Mouse (Mus musculus): ENCODE results near the gene Rnf145.
"Not testable (repeated sequence)": the region's sequence is repeated elsewhere in the genome, so short reads cannot be mapped to it uniquely, and the experiment has no call there.

Gene Rnf145

DNA sequence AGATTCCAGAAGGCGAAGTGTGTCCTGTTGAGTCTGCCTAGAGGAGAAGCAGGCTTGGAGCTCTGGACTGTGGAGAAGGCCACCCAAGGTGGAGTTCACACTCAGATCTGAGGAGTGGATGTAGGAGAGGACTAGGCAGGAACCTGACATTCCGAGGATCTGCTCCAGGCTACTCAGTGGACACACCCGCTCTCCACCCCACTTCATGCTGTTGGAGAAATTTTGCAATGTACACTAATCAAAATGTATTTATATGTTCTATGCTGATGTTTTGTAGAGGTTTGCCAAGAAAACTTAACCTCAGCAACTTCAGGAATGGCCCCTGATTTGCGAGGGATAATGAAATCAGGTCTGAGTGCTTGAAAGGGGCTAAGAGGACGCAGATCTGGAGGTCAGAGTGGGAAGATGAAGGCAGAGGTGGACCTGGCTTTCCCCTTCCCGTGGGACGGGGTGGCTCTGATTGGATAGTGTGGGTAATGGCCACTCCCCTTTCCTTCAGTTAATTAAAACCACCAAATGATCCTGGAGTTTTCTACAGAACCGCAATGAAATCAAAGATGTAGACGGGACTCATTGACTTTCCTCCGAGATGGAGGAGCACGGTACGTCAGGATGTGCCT lies 45.6 kb downstream of the Rnf145 start:
- no peak for DNase-seq (ENCODE audit: low read depth)

DNA sequence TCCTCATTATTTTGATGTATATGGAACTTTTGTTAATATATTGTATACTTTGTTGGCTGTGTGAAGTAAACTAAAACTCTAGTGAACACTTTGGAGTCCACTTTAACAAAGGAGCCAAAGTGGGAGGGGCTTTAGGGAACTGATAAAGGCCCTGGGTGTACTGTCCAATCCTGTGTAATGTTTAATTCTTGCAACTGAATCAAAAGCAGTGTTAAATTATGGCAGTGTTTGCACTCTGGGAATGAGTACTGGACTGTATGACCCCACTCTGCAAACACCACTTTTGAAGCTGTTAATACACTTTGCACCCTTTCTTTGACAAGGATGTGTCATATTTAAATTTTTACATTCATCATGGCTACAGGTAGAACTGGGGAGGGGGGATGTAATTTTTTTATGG lies 46.2 kb downstream of the Rnf145 start:
- no peak for DNase-seq (ENCODE audit: low read depth)

DNA sequence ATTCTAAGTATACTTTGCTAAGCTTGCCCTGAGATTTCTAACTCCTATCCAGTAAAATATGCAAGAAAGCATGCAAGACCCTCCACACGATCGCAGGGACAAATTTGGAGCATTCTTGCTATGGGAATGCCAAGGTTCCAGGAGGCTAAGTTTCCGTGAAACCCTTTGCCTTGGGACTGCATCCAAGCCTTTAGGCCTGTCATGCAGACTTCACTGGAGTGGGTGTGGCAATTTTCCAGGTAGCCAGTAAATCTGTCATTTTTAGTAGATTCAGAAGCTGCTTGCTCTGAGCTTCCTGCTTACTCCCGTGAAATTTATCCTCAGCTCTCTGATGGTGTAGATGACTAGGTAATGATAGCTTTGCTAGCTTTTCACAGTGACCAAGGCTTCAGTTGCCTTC lies 51.6 kb downstream of the Rnf145 start:
- not testable (repeated sequence) for DNase-seq (ENCODE audit: low read depth)

DNA sequence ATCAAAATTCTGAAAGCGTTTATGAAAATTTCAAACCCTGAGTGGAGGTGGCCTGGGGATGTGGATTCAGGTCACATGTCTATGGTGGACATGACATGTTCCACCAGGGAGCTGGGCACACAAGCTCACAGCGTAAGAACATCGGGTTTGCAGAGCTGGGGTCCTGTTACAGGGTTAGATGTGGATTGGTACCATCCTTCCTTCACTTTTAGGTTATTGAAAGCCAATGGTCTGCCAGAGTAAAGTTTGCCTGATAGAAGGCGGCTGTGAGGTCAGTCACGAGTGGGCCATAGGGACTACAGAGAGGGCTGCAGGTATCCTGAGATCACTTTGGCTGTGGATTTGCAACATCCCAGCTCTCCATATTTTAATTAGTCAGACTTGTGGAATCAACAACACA lies 54.0 kb downstream of the Rnf145 start:
- DNase-seq (ENCODE audit: low read depth) = no peak

DNA sequence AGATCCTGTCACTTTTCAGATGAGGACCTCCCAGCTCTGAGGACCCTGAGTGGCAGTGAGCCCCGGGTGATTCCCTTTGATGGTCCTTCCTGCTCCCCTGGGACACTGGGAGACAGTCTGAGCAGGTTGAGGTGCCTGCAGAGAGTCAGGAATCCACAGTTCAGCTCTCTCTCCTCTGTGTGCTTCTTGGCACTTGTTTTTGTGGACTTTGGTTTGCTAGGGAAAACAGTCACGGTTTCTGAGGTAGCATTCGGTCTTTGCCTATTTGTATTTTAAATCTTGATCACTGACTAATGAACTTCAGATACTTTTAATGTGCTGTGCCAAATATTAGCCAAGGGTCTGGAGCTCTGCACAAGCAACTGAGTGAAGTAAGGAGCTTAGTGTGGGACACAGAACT lies 54.6 kb downstream of the Rnf145 start:
- DNase-seq (ENCODE audit: low read depth) = no peak

DNA sequence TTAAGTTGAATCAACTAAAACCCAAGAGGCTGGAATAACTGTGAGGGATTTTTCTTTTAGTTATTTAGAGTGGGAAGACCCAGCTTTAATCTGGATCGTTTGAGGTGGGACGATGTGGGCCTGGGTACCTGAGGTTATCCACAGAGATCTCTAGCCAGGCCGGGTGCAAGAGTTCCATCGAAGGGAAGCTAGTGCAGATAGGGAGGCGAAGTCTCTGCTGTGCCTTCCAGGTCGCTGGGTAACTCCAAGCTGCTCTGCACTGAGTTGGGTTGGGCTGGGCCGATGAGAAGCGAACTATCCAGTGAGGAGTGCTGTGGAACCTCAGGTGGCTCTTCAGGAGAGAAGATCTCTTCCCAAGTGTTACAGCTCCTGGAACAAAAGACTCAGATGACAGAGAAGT lies 55.6 kb downstream of the Rnf145 start:
- no peak for DNase-seq (ENCODE audit: low read depth)

DNA sequence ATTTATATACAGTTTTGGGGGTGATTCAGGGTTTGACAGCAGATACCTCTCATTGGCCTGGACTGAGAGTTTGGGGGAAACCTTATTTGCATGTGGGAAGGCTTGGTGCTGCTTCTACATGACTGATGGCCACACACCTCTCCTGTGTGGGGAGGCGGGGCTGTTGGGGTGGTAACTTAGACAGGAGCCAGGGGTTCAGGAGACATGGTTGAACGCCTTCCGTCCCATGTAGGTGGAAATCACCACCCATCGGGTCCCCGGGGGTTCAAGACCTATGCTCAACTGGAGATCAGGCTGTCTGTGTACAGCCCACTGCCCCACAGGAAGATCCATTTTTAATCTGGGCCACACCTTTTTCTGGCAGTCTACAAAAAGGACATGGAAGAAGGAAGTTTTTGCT lies 56.1 kb downstream of the Rnf145 start:
- no peak for DNase-seq (ENCODE audit: low read depth)

DNA sequence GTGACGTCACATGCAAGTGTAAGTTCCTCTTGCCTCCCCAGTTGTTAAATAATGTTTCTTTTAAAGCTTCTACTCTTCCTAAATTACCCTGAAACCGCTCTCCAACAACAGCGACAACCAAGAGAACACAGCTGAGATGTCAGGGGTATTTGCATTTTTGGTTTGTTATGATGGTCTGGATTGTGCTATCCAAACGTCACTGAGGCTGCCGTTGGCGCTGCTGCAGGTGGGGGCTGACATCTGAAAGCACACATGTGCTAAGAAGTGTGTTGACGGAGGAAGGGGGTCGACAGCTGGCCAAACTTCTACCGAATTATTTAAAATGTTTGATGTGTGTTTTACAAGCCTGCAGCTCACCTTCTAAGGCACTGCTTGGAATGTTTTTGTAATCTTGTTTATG lies 59.1 kb downstream of the Rnf145 start:
- DNase-seq (ENCODE audit: low read depth) = no peak

DNA sequence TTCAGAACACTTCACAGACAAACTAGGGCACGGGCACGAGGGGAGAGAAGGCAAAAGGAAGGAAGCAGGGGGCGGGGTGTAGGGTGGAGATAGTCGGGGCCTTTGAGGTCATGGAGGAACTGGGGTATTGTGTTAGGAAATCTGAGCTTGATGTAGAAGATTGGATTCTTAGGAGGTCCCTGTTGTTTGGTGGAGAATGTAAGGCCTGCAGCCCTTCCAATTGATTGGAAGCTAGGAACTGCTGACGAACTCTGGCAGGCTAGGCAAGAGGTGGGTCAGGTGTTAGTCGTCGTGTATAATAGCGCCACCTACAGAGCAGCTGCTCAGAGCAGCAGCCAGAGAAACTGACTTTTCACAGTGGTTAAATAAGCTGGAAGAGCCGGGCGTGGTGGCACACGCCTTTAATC lies 62.5 kb downstream of the Rnf145 start:
- peak; percentile 80 for DNase-seq (ENCODE audit: low read depth)

DNA sequence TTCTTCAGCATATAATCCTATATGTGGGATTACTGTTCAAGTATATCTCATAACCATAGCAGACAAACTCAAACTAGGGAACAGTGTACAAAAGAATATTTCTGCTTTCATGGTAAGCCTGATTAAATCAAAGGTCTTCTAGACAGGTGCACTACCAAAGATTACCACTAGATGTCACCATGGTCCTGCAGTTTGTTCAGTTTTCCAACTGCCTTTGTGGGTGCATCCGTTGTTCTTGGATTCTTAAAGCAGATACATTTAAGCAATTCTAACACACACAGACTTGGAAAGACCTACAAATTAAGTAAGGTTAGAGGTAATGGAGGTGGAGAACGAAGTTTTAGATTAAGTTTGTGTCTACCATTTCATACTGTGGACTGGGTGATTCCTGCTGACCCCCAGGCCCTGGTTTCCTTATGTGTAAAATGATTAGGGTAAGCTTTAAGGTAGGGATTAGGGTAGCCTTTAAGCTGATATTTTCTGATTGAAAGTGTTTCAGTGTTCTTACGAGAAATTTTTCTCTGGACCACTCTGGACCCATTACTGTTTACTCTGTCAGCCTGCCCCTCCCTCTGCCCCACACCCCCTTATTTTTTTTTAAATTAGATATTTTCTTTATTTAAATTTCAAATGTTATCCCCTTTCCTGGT lies 67.4 kb downstream of the Rnf145 start:
- DNase-seq (ENCODE audit: low read depth) = peak; percentile 81

DNA sequence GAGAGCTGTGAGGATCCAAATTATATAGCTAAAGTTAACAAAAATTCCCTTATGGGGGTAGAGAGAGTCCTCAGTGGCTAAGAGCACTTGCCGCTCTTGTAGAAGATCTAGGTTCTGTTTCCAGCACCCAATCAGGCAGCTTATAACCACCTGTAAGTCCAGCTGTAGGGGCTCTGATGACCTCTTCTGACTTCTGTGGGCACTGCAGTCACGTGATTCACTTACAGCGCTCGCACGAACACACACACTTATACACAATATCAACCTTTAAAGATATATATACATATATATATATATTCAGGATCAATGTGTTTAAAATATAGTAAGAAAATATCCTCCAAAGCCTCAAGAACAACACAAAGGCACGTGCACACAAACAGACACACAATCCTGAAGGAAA lies 74.3 kb downstream of the Rnf145 start:
- peak; percentile 21 for DNase-seq (ENCODE audit: low read depth)

DNA sequence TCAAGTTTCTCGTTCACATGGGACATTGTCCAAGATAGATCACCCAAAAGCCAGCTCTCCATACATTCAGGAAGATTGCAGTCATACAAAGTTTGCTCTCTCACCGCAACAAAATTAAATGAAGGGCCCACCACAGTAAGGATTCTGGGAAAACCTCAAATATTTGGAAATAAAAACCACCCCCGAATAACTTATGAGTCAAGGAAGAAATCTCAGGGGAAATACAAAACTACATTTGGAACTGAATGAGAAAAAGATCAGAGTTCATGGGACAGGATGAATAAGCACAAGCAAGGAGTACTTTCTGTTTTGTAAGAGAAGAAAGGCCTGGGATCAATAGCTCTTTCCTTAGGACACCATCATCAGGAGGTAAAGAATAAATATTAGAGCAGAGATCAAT lies 76.0 kb downstream of the Rnf145 start:
- DNase-seq (ENCODE audit: low read depth) = no peak

DNA sequence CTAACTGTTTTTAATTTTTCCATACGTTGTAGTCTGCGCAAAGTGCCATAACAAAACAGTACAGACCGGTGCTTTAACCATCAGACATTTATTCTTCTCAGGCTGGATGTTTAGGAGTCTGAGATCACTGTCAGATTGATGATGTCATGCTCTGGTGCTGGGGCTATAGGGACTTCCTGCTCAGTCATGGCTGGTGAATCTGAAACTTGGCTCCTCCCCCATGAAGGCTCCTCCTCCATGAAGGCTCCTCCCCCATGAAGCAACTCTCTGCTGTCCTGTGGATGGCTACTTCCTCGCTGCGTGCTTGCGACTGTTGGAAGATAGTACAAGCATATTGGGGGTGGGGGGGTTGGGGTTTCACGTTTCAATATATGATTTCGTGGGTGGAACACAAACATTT lies 88.1 kb downstream of the Rnf145 start:
- peak; percentile 65 for DNase-seq (ENCODE audit: low read depth)

DNA sequence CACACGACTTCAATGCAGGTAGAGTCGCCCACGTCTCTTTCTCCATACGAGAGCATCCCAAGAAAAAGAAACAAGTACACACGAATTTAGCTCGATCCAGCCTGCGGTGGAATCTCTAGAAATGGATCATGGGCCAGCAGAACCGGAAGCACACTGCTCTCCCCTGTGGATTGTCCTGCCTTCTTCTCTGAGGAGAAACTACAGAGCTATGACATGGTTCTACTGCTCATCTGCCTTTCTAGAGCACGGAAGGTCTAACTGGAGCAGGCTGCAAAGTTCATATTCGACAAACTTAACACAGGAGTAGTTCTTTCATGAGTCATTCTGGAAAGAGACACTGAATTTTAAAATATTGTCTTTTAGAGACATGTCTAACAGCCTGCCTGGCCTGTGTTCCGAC lies 89.9 kb downstream of the Rnf145 start:
- DNase-seq (ENCODE audit: low read depth) = no peak

DNA sequence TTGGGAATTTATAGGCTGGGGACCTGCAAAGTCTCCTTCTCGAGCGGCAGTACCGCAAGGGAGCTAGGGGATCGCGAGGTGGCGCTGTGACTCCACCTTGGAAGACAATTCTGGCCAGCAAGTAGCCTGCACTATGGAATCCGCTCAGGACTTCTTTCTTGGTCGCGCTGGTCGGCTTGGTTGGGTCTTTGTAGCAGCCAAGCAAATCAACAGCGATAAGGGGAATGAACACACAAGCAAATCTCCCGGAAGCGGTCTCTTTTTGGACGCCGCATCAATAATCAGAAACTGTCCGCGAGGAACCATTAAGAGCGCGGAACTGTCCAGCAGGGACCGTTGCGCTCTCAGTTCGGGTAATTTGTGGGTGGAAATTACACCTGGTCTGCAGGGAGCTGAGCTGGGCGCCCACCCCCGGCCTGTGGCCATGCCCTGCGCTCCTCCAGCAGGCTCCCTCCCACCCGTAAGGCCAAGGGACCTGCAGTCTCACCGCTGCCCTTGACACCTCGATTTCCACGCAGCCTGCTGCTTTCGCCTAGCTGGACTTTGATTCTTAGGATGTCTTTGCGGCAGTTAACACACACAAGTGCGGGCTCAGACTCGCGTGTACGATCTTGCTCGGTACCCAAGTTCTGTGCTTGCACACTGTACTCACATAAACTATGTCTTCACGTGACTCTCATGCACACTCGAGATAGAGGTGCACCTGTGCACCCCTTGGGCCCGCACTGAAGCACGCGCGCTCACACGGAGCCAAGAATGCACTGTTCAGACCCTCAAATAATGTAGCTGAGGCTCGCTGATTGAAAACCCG lies 92.4 kb downstream of the Rnf145 start:
- DNase-seq (ENCODE audit: low read depth) = peak; percentile 64

DNA sequence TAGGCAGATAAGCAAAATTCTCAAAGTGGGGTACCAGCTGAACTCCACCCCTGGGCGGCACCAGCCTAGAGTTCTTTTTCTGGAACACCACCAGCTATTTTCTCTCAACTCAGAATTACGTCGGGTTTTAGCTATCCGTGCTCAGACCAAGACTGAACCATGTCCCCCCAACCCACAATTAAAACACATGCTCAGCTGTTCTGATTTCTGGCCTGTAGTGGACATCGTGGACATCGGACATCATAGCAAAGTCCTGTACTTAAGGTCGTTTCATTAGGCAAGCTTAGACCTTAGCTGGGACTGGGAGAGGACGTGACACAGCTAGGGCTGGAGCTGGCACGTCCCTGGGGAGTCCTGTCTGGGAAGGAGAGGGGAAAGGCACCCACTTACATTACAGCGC lies 93.4 kb downstream of the Rnf145 start:
- no peak for DNase-seq (ENCODE audit: low read depth)

DNA sequence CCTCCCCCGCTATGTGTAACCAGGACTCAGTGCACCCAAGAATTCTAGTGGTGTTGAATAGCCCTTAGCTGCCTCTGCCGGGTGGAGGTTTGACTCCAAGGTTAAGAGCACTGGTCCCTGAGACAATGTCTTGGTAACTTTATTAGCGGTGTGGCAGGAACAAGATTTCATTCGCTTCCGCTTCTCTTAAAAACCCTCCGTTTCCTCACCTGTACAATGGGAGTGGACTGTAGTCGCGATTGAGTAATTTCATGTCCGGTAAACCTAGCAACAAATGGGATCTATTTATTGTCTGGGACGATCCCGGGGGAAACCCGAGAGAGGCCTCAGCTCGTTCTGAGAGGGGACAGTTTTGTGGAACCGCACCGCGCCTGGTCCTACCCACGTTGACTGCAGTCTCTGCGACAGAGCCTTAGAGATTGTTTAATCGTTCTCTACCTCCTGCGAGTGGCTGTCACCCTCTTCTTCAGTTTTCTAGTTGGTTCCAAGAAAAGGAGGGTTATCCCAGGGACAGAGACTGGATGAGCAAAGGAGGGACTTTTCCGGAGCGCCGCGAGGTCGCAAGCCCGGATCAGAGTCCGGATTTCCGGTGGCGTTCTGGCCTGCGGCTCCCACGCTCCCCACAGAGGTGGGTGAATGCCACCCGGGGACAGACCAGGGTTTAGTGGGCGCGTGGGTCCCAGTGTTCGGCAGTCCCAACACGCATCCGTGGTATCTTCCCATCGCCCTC lies 94.1 kb downstream of the Rnf145 start:
- DNase-seq (ENCODE audit: low read depth) = no peak

DNA sequence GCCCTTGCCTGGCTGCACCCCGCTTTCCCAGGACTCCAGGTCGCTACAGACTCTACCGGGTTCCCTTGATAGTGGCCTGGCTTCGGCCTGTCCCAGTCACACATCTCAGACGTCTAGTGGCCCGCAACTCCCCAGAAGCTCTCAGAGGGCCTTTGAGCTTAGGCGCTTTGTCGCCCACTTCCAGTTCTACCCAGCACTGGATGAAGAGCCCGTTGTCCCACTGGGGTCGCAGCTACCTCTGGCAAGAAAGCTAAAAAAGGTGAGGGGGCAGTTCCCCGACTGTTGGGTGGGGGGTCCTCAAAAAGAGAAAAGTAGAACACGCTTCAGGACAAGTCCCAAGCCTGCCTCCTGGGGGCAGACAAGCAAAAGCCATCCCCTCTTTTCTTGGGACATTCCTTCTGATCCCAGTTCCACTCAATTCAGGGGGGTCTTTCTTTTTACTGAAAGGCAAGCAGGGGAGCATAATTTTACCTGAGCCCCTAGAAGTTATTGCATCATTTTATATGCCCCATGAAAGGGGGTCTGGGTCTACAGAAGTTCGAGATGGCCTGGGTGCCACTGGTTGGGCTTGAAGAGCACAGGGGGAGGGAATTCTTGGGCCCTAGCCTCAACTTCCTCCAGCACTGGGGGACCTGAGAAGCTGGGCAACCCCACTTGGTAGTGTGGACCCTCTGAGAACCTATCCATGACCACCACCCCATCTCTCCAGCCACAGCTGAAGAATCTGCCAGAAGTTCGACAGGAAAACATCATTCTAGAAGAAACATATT lies 94.8 kb downstream of the Rnf145 start:
- DNase-seq (ENCODE audit: low read depth) = no peak
